Mouse (Mus musculus) CH12F3 (cell line): ENCODE data around the gene Zfp661.

Source experiments
- in situ Hi-C: fragments of 300-500 bp; cut with MboI; formaldehyde crosslinking; loops from 2 replicates; pipeline ENCODE4 v1.14.3; 2020; ENCODE audit warnings: low sequenced_read_pairs

The Zfp661 gene

DNA sequence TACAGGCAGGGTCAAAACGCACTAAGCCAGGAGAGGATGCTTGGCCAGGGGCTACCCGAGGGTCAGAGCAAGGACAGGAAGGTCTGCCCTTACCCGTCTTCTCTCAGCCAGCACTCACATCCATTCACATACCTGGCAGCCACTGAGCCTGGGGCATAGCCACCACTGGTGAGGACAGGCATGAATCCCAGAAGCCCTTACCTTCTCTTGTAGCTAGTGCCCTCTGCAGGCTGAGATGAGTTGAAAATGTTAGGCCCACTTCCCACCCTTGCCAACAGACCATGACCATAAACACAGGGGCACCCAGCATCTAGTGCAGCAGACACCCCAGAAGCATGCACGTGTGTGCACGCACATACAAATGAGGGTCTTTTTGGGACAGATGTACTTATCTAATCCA, 35.8 kb downstream of the Zfp661 start:
- in situ Hi-C loops = no loop called here

DNA sequence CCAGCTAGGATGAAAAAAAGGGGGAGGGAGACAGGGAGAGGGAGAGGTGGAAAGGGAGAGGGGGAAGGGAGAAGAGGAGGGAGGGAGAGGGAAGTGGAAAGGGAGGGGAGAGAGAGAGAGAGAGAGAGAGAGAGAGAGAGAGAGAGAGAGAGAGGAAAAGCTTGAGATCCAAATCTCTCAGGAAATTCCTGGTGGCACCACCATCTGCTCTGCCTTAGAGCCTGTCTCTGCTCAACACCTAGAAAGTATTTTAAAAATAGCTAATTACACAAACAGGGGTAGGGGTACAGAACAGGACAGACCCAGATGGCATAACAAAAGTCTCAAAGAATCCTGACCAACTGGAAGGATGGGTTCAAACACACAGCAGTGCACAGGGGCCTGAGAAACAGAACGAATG, 36.4 kb downstream of the Zfp661 start:
- in situ Hi-C loops = no loop called here

GRCm38 (mm10) chr2:127549711-127550110, 37.2 kb downstream of the Zfp661 start:
- in situ Hi-C loops = loop anchor here (5.0 kb wide), 1 partner anchor 42 kb away; no protein-coding TSS in a partner anchor

- in situ Hi-C loops = loop anchor here (5.0 kb wide), 1 partner anchor 41 kb away; no protein-coding TSS in a partner anchor
These were observed 38.4 kb downstream of the Zfp661 start for GRCm38 (mm10) chr2:127548342-127549074.

GRCm38 (mm10) chr2:127541697-127542096, 45.2 kb downstream of the Zfp661 start:
- in situ Hi-C loops = no loop called here

GRCm38 (mm10) chr2:127541185-127541584, 45.7 kb downstream of the Zfp661 start, which contains the start of gene Prom2:
Gene Prom2 (minus strand): TSS chr2:127541467.
- in situ Hi-C loops = no loop called here

DNA sequence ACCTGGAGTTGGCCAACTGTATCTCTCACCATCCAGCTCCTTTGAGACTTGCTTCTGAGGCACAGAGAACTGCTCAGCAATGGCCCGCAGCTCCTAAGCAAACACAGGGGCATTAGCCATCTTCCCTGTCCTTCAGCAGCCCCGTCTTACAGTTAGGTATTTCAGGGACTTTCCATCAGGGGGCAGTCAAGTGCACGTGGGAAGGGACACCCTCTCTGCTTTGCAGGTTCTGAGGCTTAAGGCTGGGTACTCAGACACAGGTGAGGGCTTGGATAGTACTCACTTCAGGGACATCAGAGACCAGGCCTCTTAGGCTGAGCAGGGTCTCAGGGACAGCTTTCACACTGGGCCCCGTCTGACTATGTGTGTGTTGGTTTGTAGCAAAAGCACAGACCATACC, 47.4 kb downstream of the Zfp661 start:
- in situ Hi-C loops = no loop called here

GRCm38 (mm10) chr2:127537548-127537947, 49.3 kb downstream of the Zfp661 start:
- in situ Hi-C loops = no loop called here

GRCm38 (mm10) chr2:127535363-127535762, 51.5 kb downstream of the Zfp661 start:
- in situ Hi-C loops = no loop called here

DNA sequence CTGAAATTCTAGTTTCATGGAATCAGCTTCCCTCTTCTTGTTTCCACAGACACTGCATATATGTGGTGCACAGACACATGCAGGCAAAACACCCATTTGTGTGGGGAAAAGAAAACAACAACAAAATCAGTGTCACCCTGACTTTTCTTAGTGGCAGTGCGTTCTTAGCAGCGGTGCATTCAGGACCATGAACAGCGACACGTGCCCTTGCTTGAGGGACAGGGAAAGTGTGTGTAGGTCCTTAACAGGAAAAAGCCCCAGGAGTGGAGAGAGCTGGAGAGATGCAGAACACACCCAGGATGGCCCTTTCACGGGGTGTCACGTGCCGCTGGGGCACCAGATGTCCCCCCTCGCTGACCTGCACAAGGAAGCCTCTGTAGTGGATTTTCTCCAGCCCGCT, 54.5 kb downstream of the Zfp661 start:
- in situ Hi-C loops = no loop called here

GRCm38 (mm10) chr2:127531592-127531991, 55.3 kb downstream of the Zfp661 start:
- in situ Hi-C loops = no loop called here

- in situ Hi-C loops = no loop called here
These were observed 56.5 kb downstream of the Zfp661 start for GRCm38 (mm10) chr2:127530418-127530817.

- in situ Hi-C loops = no loop called here
These were observed 61.7 kb downstream of the Zfp661 start for GRCm38 (mm10) chr2:127525004-127525775.
